Mouse (Mus musculus): Measurements from ENCODE around the gene Rbm39.

DNA sequence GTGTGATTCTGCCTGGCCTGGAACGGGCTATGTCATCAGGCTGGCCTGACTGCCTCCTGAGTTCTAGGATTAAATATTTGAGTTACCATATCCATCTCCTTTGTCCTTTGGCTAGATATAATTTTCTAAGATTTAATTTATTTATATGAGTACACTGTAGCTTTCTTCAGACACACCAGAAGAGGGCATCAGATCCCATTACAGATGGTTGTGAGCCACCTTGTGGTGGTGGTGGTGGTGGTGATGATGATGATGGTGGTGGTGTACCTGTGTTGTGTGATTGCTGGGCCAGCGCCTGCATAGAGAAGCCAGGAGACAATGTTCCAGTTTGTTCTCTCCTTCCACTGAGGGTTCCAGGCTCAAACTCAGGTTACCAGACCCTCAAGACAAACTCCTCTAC, 11.5 kb upstream of the Rbm39 start:
- TF ChIP-seq TAL1 (IDR thresholded peaks at IDR 0.05; ENCODE audit: low read length): no peak
- no peak for TF ChIP-seq GATA1 (IDR thresholded peaks at IDR 0.05; ENCODE audit: low read length)
